Mouse (Mus musculus): ENCODE measurements around the gene Dlgap1.
A peak's percentile ranks its signal among the peaks of the same experiment; 100 is the strongest.
"Not testable (repeated sequence)": the region's sequence is repeated elsewhere in the genome, so short reads cannot be mapped to it uniquely, and the experiment has no call there.

The Dlgap1 gene

DNA sequence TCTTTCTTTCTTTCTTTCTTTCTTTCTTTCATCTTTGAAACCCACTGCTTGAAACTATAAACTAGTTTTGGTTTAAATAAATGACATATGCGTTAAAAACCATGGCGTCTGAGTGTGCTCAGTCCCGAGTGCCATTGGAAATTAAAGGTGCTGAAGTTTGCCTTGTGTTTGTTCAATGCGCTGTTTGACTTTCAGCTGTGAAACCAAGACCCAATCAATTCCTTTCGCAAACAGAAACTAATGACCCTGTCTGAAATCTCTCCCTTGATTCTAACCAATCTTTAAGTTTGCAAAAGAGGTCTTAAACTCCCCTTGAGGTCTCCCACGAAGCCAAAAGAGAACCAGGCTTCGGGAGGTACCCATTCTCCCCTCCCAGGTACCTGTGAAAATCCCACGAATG lies 854.2 kb downstream of the Dlgap1 start:
- no peak for DNase-seq

DNA sequence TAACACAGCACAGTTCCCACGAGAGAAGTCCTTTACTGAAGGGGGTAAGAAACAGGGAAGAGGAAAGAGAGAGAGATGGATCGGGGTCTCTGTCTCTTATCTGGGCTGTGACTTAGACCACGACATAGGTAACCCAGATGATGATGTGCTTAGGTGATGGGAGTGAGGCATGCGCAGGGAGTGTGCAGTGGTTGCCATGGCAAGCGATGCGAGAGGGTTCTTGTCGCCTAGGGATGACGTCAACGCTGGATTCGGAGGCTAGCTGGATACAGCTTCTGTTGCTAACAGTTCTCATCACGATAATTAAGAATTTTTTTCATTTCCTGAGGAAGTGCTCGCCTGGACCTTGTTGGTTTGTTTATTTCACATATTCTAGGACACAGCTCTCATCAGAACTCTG lies 857.4 kb downstream of the Dlgap1 start:
- DNase-seq: no peak

DNA sequence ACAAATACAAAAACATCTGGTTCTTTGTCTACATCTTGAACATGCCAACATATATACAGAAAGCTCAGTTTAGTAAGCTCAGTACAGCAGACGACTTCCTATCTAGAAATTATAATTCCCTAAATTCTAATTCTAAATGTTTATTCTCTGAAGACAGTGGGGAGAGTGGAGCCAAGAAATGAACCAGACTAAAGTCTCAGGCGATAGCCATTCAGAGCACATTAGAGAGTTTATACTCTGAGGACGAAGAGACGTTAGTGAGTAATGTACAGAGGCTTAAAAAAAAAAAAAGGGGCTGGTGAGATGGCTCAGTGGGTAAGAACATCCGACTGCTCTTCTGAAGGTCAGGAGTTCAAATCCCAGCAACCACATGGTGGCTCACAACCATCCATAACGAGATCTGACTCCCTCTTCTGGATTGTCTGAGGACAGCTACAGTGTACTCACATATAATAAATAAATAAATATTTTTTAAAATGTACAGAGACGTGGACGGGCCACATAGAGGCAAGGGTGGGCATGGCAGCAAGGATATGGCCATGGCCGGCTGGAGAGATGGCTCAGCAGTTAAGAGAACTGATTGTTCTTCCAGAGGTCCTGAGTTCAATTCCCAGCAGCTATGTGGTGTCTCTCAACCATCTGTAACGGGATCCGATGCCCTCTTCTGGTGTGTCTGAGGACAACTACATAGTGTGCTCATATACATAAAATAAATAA lies 858.7 kb downstream of the Dlgap1 start:
- DNase-seq: not testable (repeated sequence)

DNA sequence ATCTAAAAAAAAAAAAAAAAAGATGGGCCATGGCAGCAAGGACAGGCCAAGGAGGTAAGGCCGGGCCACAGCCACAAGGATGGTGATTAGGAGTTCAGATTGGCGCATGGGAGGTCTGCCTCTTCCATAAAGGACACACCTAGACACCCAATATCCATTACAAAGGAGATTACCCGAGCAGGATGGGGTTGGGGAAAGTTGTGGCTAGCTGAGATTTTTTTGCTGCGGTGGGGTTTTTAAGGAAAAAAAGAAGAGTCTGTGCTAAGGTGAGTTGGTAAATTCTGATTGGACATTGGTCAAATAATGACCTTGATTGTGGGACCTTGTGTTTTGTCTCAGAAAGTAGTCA lies 859.3 kb downstream of the Dlgap1 start:
- no peak for DNase-seq

DNA sequence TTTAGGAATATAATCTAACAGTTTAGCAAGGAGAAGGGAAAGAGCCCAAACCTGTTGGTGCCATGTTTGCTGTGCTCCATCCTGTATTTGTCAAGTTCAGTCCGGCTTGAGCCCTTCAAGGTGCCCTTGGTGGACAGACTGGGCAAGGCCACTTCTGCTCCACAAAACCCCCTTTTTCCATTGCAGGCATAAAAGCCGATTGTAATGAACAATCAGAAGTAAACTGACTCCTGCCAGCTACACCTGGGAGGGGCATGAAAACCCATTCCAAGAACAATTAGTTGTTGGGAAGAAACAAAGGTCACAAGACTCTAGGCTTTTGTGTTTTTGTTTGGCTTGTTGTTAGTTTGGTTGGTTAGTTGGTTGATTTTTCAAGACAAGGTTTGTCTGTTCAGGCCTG lies 859.7 kb downstream of the Dlgap1 start:
- DNase-seq: no peak

DNA sequence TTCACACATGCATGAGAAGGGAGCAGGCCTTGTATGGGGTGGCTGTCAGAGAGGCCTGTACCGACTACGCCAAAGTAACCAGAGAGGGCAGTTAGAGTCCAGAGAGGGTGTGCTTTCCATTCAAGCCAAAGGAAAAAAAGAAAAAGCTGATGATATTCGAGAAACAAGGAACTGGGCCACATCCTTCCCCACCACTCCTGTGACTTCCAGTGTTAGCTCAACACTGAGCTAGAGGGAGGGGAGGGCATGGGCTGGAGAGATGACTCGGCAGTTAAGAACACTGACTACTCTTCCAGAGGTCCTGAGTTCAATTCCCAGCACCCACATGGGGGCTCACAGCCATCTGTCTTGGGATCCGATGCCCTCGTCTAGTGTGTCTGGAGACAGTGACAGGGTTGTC lies 860.3 kb downstream of the Dlgap1 start:
- DNase-seq: no peak

DNA sequence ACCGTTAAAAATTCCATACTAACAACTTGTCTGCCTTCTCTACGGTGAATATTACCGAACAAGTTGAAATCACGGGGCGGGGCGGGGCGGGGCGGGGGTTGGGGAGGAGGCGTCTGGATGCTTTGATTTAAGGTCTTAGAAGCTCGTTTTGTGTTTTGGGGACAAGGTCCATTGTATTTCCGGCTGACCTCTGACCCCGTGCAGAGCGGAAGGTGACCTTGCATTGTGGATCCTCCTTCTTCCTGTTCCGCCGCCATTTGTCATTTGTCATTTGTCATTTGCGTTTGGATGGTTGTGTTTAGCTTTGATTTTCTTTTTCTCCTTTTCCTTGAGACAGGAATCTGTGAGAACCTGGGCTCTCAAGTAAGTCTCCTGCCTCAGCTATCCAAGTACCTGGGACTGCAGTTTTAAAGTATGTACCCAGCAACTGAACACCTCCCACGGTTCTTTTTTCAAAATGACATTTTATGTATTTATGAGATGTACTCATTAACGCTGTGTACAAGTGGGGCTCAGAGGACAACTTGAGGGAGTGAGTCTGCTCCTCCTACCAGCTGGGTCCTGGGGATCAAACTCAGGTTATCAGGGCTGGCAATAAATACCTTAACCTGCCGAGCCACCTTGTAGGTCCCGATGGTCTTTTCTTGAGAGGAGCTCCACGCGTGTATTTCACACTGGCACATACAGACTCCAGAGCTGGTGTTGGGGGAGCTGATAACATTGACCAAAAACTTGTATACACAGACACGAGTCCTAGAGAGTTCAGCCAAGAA lies 861.3 kb downstream of the Dlgap1 start:
- no peak for DNase-seq

DNA sequence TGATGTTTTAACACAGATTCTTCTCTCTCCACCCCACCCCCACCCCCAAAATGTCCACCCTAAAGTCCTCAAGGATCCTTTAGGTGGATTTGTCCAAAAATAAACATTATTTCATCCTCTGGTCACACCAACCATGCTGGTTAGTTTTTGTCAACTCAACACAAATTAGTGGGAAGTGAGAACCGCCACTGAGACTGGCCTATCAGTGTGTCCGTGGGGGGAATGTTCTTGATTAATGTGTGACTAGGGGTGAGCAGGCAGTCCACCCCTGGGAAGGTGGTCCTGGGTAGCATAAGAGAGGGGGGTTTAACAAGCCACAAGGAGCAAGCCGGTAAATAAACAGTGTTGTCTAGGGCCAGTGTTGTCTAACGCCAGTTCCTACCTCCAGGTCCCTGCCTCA lies 862.7 kb downstream of the Dlgap1 start:
- DNase-seq: no peak

DNA sequence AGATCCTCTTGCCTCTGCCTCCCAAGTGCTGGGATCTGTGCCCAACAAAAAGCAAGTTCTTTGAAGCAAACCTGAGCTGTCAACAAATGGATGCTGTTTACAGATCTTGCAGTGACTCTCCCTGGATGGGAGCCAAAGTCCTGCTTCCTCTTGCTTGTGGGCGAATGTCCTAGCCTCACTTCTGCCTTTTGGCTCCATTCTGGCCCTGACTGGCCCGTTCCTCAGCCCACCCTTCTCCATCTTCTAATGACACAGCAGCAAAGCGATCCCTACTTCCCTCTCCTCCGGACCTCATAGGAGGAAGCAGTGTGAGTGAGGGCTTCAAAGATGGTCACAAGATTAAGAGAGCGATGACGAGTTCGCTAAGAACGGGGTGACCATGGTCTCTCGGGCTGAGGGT lies 863.7 kb downstream of the Dlgap1 start:
- no peak for DNase-seq

DNA sequence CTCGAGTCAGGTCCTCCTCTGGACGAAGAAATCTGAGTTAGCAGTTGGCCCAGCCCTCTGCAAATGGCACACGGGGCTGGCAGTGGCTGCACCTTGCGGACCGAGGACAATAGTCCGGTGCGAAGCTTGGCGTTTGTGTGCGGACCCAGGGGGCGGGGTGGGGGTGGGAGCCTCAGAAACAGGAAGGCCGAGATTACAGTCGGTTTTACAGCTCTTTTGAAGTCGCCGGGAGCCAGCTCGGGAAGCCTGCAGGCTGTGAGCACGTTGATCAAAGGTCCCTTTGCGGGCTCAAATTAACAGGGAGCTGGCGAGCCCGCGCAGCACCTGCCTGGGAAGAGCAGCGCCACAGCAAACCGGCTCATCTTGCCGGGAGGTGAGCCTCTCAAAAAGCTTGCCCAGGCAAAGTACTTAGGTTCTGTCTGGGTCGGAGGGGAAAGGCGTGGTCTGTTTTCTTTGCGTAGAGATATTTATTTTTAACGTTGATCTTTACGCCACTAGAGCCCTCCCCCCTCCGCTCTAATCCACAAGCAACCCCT lies 865.6 kb downstream of the Dlgap1 start:
- DNase-seq: no peak

DNA sequence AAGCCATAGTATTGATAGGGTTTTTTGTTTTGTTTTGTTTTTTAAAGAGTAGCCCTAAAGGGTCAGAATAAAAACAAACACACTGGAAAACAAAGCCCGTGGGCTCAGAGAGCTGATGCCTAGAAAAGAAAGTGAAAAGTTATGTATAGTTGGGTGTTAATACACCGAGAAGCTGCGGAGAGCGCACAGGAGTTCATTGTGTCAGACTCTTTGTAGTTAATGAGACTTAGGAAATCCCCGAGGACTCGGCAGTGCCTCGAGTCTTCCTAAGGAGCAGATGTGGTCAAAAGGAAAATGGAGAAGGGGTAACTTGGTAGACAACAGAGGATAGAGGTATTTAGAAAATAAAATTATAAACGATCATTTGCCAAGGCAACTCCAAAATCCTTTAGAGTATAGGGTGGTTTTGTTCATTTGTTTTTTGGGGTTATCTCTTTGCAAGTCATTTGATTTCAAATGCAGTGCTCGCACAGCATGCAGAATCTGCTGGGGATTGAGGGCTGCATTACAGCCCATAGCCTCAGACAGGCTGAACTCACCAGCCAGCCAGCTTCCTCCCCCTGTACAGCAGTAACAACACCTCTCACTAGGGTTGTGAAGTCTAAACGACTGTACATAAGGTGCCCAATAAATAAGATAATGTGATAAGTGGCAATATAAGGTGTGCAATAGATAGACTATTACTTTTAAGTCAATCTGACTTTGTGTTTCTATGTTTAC lies 866.4 kb downstream of the Dlgap1 start:
- DNase-seq: no peak

DNA sequence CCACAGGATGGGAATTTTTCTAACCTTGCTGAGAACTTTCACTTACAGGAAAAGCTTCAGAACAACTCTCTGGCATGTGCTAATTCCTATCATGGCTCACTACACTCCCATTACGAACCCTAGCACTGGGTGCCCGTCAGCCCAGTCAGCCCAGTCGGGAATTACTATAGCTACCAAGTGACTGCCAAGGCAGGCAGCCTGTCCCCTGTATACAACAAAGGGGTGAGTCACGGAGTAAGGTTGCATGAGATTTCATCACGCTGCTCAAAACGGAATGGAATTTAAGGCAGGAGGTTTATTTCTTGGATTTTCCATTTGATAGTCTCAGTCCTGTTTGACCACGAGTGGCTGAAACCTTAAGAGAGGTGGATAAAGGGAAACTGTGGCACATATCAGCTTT lies 867.9 kb downstream of the Dlgap1 start:
- DNase-seq: no peak

DNA sequence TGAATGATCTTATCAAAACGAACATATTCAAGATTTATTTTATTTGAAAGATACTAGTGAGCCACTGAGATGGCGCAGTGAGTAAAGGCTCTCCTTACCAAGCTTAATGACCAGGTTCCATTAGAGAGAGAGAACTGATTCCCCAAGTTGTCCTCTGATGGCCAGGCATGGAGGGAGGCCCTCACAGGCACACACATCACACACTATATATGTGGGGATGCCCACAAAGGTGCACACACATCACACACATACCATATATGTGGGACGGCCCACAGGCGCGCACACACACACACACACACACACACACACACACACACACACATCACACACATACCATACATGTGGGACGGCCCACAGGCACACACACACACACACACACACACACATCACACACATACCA lies 868.6 kb downstream of the Dlgap1 start:
- not testable (repeated sequence) for DNase-seq

DNA sequence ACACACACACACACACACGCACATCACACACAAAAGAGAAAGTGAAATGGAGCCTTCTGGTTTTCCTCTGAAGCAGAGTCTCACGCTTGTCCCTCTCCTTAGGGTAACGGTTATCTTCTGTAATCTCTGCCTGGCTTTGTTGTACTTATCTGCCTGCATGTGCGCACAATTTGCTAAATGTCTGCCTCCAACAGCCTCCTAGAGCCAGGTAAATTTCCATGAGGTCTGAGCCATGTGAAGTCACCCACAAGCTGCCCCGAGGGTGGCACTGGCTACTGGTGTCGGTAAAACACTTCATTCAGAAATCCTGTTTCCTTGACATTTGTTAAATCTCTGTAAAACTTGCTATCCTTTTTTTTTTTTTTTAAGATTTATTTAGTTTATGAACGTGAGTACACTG lies 869.2 kb downstream of the Dlgap1 start:
- DNase-seq: no peak

DNA sequence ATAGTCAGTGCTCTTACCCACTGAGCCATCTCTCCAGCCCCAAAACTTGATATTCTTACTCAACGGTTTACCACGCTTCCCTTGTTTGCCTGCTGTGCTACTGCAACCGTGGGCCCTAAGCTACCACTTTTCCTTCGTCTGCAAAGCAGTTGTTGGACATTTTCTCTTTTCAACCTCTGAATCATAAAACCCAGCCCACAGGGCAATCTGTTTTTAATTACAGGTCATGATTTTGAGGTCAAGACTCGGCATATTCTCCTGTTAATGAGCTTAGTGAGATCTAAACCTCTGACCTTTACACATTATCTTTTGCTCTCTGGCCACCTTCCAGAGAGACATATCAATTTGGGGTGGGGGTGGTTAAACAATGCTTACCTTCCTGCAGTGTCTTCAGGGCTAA lies 869.7 kb downstream of the Dlgap1 start:
- DNase-seq: no peak

DNA sequence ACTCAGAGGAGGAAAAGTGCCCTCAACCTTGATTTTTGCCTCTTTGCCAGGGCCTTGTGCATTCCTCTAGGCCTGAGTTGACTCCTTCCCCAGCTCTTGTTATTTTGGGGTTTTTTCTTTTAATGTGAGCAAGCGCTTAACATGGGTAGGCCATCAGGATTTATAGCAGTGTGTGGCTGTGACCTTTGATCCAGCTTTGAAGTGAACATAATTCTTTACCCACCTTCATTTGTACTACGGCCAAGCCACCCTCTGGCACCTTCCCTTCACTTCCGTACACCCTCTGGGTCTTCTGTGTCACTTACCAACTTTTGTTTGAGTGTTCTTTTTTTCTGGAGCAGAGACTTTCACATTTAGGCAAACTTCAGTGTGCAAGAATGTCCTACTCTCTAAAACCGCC lies 874.4 kb downstream of the Dlgap1 start:
- no peak for DNase-seq

DNA sequence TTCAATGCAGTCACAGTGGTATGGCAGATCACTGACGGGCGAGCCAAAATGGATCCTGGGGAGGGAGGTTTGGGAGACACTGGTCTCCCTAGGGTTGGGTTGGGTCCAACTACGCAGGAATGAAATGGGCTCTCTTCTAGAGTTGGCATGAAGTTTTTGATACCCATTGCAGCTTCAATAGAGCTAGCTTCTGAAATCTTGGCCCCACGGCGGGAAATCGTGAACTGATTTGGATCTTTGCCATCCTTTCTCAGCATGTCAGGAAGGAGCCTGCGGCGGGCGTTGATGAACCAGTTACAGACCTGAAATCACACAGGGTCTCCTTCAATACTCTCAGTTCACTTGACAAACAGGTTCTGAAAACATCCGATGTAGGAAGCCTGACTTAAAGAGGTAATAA lies 876.1 kb downstream of the Dlgap1 start:
- no peak for DNase-seq

DNA sequence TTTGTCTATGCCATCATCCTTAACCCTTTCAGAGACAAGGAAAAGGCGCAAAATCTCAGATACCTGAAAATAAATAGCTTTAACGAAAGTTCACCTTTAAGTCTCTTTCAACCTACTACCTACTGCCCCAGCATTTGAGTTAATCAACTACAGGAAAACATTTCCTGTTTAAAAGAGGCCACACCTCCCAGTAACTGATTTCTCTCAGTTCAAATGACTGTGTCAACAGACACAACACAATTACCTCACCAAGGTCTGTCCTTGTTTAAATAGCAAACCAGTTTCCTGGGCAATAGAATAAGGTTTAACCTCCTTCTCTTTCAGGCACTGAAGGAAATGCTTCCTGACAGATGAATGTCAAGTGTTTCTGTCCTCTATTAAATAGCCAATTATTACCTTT lies 876.7 kb downstream of the Dlgap1 start:
- no peak for DNase-seq

DNA sequence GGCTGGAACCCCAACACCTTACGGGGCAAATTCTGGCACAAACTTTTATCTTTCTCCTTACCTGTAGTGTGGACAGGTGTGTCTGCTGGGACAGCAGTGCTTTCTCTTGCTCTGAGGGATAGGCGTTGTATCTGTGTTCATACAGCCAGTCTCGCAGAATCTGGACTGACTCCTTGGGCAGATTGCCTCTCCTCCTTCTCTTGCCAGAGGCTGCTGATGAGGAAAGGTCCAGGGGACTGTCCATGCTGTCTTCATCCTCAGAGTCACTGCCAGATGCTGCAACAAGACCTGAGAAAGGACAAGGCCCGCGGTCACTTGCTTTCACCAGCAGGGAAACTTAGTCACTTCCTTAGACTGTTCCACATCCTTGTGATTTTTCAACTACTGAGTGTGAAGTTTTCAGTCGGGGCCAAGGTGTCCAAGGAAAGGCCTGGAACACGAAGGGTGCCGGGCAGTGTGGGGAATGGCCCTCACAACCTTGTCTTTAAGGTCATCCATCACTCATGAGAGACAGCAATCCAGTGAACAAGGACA lies 877.3 kb downstream of the Dlgap1 start:
- DNase-seq: peak in 1 of 2 experiments; percentile 7

DNA sequence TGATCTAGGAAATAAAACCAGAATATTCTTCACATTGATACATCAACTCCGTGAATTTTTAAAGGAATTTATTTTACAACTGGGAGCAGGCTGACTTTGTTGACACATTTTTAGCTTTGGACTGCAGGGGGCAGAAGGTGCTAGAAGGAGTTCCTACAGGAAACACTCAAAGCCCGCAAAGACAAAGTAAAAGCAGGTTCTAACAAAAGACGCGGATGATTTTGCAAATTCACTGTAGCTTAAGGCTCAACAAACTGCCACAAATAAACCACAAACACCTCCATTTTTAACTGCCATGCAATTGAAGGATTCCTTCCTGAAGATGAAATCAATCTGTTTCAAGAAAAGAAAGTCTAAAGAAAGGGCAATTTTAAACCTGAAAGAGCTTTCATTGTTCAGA lies 878.2 kb downstream of the Dlgap1 start:
- peak; percentile 21 to 55 for DNase-seq

DNA sequence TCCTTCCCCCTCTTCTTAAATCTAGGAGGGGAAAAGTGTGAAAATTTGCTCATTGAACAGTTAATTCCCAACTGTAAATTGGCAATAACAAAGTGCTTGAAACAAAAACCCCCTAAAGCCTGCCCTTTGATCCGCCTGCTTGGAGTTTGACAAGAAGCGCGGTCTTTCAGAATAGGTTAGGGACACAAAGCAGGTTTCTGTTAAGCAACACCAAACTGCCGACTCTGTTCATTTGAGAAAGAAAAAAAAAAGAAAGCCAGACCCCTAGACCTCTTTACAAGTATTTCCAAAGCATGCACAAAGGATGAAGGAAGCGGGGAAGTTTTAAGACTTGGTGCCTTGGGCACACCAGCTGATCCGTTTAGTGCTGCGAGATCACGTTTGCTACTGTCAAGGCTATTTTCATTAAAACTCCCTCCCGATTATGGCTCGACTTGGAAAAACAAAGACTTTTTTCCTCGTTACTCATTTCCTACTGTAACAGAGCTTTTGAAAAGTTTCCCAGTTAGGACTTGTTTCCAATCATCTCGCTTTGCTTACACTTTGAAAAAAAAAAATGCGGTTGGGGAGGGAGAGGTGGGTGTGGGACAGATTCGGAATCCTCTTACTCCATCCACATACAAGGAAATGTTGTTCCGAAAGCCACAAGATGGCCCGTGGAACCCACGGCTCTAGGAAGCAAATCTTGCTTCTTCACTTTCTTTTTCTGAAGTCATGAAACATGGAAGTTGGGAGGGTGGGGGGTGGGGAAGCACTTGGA lies 879.1 kb downstream of the Dlgap1 start:
- DNase-seq: peak in 1 of 2 experiments; percentile 9

DNA sequence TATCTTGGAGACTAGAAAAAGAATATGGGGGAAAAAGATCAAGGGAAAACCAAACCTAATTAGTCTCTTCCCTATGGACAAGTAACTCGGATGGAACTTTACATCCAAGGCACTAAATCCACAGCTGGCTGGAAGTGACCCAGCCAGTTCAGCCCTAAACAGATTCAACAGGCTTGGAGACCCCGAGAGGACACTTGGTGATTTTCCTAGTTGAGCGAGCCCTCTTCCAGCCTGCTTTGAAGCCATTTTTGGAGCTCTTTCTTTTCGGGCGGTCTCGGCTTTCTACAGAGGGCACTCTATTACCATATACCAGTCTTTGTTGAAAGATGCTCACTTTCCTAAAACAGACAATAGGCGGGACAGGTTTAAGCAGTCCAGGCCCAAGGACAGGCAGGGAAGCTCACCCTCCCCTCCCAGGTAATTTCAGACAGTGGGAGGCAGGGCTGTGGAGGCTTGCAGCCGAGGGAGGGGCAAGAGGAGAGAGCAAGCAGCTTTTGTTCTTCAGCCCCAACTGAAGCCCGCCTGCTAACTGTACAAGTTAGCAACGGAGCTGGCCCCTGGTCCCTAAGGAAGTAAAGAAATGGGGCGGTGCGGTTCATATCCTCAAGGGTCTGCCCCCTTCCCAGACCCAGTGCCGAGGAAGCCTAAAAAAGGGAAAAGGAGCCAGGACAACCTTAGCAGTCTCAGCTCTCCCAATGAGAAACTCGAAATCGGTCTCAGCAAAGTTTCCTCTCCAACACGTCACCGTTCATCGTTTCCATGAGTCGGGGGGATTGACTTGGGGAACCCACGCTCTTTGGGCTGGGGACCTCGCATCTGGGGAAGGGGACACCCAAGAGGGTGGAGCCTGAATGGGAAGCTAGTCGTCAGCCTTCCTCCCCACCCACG lies 879.9 kb downstream of the Dlgap1 start:
- peak; percentile 49 to 61 for DNase-seq

All from thymus, adult 18-20 months (tissue).